Mouse (Mus musculus) midbrain, embryonic 10.5 days (tissue): ENCODE results near the gene Rabep2. TPM values are rescaled to one million over a fixed set of nuclear protein-coding genes. Genes with fewer than 3 reads are reported as not detected.

Experiments used
- DNase-seq: peaks from one replicate; pipeline ENCODE4 v3.0.0-alpha.2; 2017; ENCODE audit warnings: low spot score
- H3K27ac ChIP-seq: fragments of 300-500 bp; sonication (generic); replicated peaks from 2 replicates; pipeline ENCODE4 v1.5.1; 2016; ENCODE audit warnings: mild to moderate bottlenecking
- H3K27me3 ChIP-seq: fragments of 300-500 bp; sonication (generic); 2 replicates; pipeline ENCODE4 v1.6.1; 2016; ENCODE audit warnings: low read depth, mild to moderate bottlenecking; ENCODE audit not compliant: poor library complexity, severe bottlenecking
- H3K36me3 ChIP-seq: fragments of 300-500 bp; sonication (generic); 2 replicates; pipeline ENCODE4 v1.6.1; 2016; ENCODE audit warnings: mild to moderate bottlenecking, moderate library complexity
- H3K4me1 ChIP-seq: fragments of 300-500 bp; sonication (generic); 2 replicates; pipeline ENCODE4 v1.6.1; 2016
- H3K4me3 ChIP-seq: fragments of 300-500 bp; sonication (generic); 2 replicates; pipeline ENCODE4 v1.5.1; 2016; ENCODE audit warnings: mild to moderate bottlenecking, moderate library complexity
- H3K9me3 ChIP-seq: fragments of 300-500 bp; sonication (generic); replicated peaks from 2 replicates; pipeline ENCODE4 v1.6.1; 2016; ENCODE audit warnings: mild to moderate bottlenecking
- WGBS: fragments of 180-500 bp; shearing (Covaris S2); methylation state at CpG from one replicate; pipeline ENCODE4 v1.1.7; 2016; 5-methylcytosine and 5-hydroxymethylcytosine counted together
- polyA plus RNA-seq: library from polyadenylated mRNA; unstranded; fragments of >200 nt; fragmentation: Nextera tagmentation; extraction: Ambion mirVana; gene quantifications from 2 replicates; pipeline ENCODE4 v1.2.1, GENCODE M21; 2016

Gene Rabep2
- polyA plus RNA-seq, 1 experiment from 2014 or later: 27.0 TPM

GRCm38 (mm10) chr7:126458844-126459618, 30.5 kb downstream of the Rabep2 start:
- DNase-seq: no peak
- H3K4me1 ChIP-seq: peaks cover 9% of the 10 kb centered on the region; the same call in 1 of the 2 replicates
- WGBS: 82% methylated on average over 11 of the region's 11 CpGs
- no peaks in the 10 kb centered on the region for H3K9me3 ChIP-seq
- H3K4me3 ChIP-seq: no peak overlapping the region
- H3K36me3 ChIP-seq: no peaks in the 10 kb centered on the region
- H3K27ac ChIP-seq: no peak overlapping the region
- 0 out of 2 replicates have a peak, but pooled peaks cover 4% of the 10 kb centered on the region for H3K27me3 ChIP-seq

- DNase-seq: no peak
- 58% methylated on average over 10 of the region's 10 CpGs for WGBS
- Histone ChIP-seq H3K4me1 (peaks cover 9% of the 10 kb centered on the region; the same call in 1 of the 2 replicates), H3K27me3 (0 out of 2 replicates have a peak, but pooled peaks cover 4% of the 10 kb centered on the region), H3K4me3 (no peak overlapping the region), H3K27ac (no peak overlapping the region; the same call in 1 of the 2 replicates), H3K9me3 (no peaks in the 10 kb centered on the region), H3K36me3 (0 out of 2 replicates have a peak, but pooled peaks cover 2% of the 10 kb centered on the region)
Measured at GRCm38 (mm10) chr7:126460623-126461399, 32.3 kb downstream of the Rabep2 start.

DNA sequence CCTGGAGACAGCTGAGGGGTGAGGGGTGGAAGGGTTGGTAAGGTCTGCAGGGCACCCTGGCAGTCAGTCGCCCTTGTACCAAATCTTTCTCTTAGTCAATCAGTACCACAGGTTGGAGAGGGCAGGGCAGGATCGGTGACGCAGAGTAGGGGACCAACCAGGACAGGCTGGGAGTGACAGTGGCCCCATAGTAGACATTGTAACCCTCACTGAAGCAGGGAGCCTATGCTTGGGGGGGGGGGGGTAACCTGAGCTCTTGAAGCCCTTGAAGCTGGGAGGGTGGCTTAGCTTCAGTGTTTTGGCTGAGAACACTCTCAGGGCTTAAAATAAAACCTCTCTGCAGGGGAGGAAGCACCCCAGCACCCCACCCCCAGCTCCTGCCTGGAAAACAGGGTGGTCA, 33.1 kb downstream of the Rabep2 start:
- no peak overlapping the region for H3K27ac ChIP-seq

DNA sequence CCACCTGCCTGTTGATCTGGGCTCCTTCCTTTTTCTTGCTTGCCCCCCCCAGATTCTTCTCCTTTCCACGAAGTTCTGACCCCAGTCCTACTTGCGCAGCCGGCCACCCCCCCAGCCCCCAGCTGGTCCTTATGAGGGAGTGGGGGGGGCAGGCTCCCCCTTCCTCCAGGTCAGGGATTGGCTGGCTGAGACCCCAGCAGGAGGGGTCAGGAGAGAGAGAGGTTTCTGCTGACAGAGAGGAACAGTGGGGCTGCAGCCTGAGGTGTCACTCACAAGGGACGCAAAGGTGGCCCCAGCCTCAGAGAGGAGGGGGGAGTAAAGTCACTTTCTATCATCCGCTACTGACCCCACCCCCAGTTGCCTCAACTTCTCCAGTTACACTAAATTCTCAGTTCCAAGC, 34.4 kb downstream of the Rabep2 start, which contains the start of gene Atp2a1:
Atp2a1 (minus strand) TSS at position 105 of the 400 bp plus-strand sequence.
- Histone ChIP-seq H3K9me3 (no peaks in the 10 kb centered on the region), H3K36me3 (peaks cover 24% of the 10 kb centered on the region), H3K4me3 (no peak within 1 kb of the TSS), H3K27ac (no peak within 1 kb of the TSS; the same call in 1 of the 2 replicates), H3K27me3 (0 out of 2 replicates have a peak, but pooled peaks cover 4% of the 10 kb centered on the region), H3K4me1 (peaks cover 9% of the 10 kb centered on the region; the same call in 1 of the 2 replicates)
- 56% methylated on average over 5 of the region's 5 CpGs for WGBS
- no peak for DNase-seq

More for the DNA sequence above, 33.1 kb downstream of the Rabep2 start:
- peaks cover 11% of the 10 kb centered on the region for H3K36me3 ChIP-seq
- peaks cover 9% of the 10 kb centered on the region; the same call in 1 of the 2 replicates for H3K4me1 ChIP-seq
- 62% methylated on average over 3 of the region's 3 CpGs for WGBS
- H3K9me3 ChIP-seq: no peaks in the 10 kb centered on the region
- no peak for DNase-seq
- no peak overlapping the region for H3K4me3 ChIP-seq
- H3K27me3 ChIP-seq: 0 out of 2 replicates have a peak, but pooled peaks cover 4% of the 10 kb centered on the region

- H3K4me3 ChIP-seq: no peak overlapping the region
- 60% methylated on average over 4 of the region's 4 CpGs for WGBS
- peaks cover 30% of the 10 kb centered on the region for H3K36me3 ChIP-seq
- H3K27me3 ChIP-seq: 0 out of 2 replicates have a peak, but pooled peaks cover 4% of the 10 kb centered on the region
- no peak for DNase-seq
- H3K9me3 ChIP-seq: no peaks in the 10 kb centered on the region
- peaks cover 9% of the 10 kb centered on the region; the same call in 1 of the 2 replicates for H3K4me1 ChIP-seq
- H3K27ac ChIP-seq: no peak overlapping the region
Measured at GRCm38 (mm10) chr7:126463547-126463946, 35.0 kb downstream of the Rabep2 start.

- 54% methylated on average over 4 of the region's 4 CpGs for WGBS
Measured at GRCm38 (mm10) chr7:126464121-126464520, 35.6 kb downstream of the Rabep2 start.

GRCm38 (mm10) chr7:126464836-126465235, 36.3 kb downstream of the Rabep2 start:
- no peak overlapping the region for H3K27ac ChIP-seq
- 46% methylated on average over 5 of the region's 5 CpGs for WGBS

More at GRCm38 (mm10) chr7:126464121-126464520, 35.6 kb downstream of the Rabep2 start:
- Histone ChIP-seq H3K4me3 (no peak overlapping the region), H3K36me3 (peaks cover 36% of the 10 kb centered on the region), H3K27ac (no peak overlapping the region), H3K9me3 (no peaks in the 10 kb centered on the region), H3K4me1 (peaks cover 9% of the 10 kb centered on the region; the same call in 1 of the 2 replicates), H3K27me3 (0 out of 2 replicates have a peak, but pooled peaks cover 4% of the 10 kb centered on the region)
- no peak for DNase-seq

DNA sequence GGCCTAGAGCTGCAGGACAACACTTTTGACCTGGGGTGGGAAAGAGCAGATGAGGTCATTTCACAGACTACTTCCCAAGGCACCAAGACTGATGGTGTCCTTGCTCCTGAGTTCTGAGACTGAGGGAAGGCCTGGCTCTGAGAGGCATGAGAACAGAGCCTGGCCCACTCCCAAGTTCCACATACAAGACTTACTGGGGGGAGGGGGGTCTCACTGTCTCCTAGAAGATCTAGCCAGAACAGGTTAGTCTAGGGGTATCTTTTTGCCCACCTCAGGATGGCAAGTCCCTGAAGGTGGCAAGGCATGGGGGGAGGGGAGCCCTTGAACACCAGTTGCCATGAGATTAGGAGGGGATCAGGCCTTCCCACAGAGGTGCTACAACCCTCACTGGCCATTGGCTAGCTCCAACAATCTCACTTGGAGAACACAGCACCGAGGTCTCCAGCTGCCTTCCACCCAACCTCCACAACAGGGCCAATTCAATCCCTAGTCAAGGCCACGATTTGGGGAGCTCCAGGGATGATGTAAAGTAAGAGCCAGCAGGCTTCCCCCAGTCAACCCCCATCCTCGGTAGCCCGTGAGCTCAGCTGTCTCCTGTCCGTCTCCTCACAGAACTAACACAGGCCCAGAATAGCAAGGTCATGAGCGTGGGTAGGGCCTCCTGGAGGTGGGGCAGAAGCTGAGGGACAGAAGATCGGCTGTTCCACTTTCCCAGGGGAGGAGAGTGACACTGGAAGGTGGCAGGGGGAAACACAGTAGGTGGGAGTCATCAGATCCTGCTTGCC, 36.9 kb downstream of the Rabep2 start:
- Histone ChIP-seq H3K4me1 (peaks cover 9% of the 10 kb centered on the region; the same call in 1 of the 2 replicates), H3K4me3 (no peak overlapping the region), H3K9me3 (no peaks in the 10 kb centered on the region), H3K36me3 (peaks cover 49% of the 10 kb centered on the region), H3K27me3 (0 out of 2 replicates have a peak, but pooled peaks cover 4% of the 10 kb centered on the region), H3K27ac (no peak overlapping the region)
- 65% methylated on average over 7 of the region's 7 CpGs for WGBS
- DNase-seq: no peak

More at GRCm38 (mm10) chr7:126464836-126465235, 36.3 kb downstream of the Rabep2 start:
- H3K4me3 ChIP-seq: no peak overlapping the region
- H3K36me3 ChIP-seq: peaks cover 43% of the 10 kb centered on the region
- H3K9me3 ChIP-seq: no peaks in the 10 kb centered on the region
- DNase-seq: no peak
- H3K27me3 ChIP-seq: 0 out of 2 replicates have a peak, but pooled peaks cover 4% of the 10 kb centered on the region
- H3K4me1 ChIP-seq: peaks cover 9% of the 10 kb centered on the region; the same call in 1 of the 2 replicates

DNA sequence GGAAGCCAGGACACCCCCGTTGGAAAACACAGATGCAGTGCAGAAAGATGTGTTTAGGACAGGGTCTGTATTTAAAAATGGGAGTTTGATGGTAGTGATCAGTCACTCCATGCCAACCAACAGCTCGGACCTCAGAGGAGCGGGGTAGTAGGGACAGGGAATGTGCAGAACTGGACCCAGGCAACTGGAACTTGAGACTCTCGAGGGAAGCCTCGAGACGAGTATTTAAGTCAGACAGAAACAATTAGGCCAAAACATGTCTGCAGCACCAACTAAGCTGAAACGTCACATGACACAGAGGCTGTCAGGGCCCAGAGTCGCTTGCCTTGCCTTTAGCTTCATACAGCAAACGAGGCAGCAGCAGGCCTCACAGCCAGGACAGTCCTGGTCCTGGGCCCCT, 37.6 kb downstream of the Rabep2 start:
- H3K36me3 ChIP-seq: peaks cover 56% of the 10 kb centered on the region

GRCm38 (mm10) chr7:126466707-126467106, 38.1 kb downstream of the Rabep2 start:
- Histone ChIP-seq H3K36me3 (peaks cover 61% of the 10 kb centered on the region), H3K27ac (no peak overlapping the region), H3K9me3 (no peaks in the 10 kb centered on the region), H3K4me3 (no peak overlapping the region), H3K27me3 (0 out of 2 replicates have a peak, but pooled peaks cover 4% of the 10 kb centered on the region), H3K4me1 (peaks cover 7% of the 10 kb centered on the region; the same call in 1 of the 2 replicates)
- WGBS: 92% methylated on average over 5 of the region's 5 CpGs
- no peak for DNase-seq

More for the DNA sequence above, 37.6 kb downstream of the Rabep2 start:
- no peak for DNase-seq
- Histone ChIP-seq H3K27me3 (0 out of 2 replicates have a peak, but pooled peaks cover 4% of the 10 kb centered on the region), H3K27ac (no peak overlapping the region), H3K4me3 (no peak overlapping the region), H3K4me1 (peaks cover 7% of the 10 kb centered on the region; the same call in 1 of the 2 replicates), H3K9me3 (no peaks in the 10 kb centered on the region)
- WGBS: 87% methylated on average over 9 of the region's 9 CpGs

- H3K27ac ChIP-seq: no peak overlapping the region
- whole genome bisulfite sequencing: 70% methylated on average over 5 of the region's 5 CpGs
- H3K36me3 ChIP-seq: peaks cover 67% of the 10 kb centered on the region
- H3K4me3 ChIP-seq: no peak overlapping the region
- no peaks in the 10 kb centered on the region for H3K9me3 ChIP-seq
- peak; percentile 40 for DNase-seq
- H3K27me3 ChIP-seq: 0 out of 2 replicates have a peak, but pooled peaks cover 4% of the 10 kb centered on the region
- peaks cover 7% of the 10 kb centered on the region; the same call in 1 of the 2 replicates for H3K4me1 ChIP-seq
Measured at GRCm38 (mm10) chr7:126467271-126467670, 38.7 kb downstream of the Rabep2 start.
